Mouse (Mus musculus) C2C12 (cell line): ENCODE data around the gene Kndc1.

Source experiments
- CEBPB ChIP-seq: IDR thresholded peaks from one replicate; pipeline ENCODE4 v1.6.1; 2011; ENCODE audit warnings: low read depth, mild to moderate bottlenecking, control low read depth, moderate library complexity
- CTCF ChIP-seq: IDR thresholded peaks from one replicate; pipeline ENCODE4 v1.5.1; 2011; ENCODE audit not compliant: control insufficient read depth, insufficient read depth, insufficient read length
- MAX ChIP-seq: IDR thresholded peaks from one replicate; pipeline ENCODE4 v1.6.1; 2011; ENCODE audit warnings: mild to moderate bottlenecking, control low read depth

GRCm38 (mm10) chr7:139905261-139905660 is 10.8 kb downstream of the Kndc1 start:
- TF ChIP-seq MAX: no peak
- TF ChIP-seq CTCF: no peak
- TF ChIP-seq CEBPB: no peak
